ENCODE assay signal across 25 mouse cellular contexts in genomic region chr3:143619125-143619524, GRCm38 (mm10).
"Had no signal": no experiment of that assay in that cellular context is flagged by ENCODE, and none has a peak within 500 bp of the region (broad histone marks: within the 10 kb centered on the region; RNA-seq: fewer than 3 reads in every experiment).

No protein-coding gene starts in this region.

- H3K4me1 ChIP-seq: heart, embryonic 12.5 days; hindbrain, embryonic 10.5 days; hindbrain, embryonic 12.5 days; intestine, embryonic 15.5 days; liver, embryonic 12.5 days had no signal

- H3K9me3 ChIP-seq: heart, embryonic 10.5 days; heart, embryonic 12.5 days; hindbrain, embryonic 10.5 days; hindbrain, embryonic 12.5 days; intestine, embryonic 15.5 days; limb, embryonic 13.5 days; limb, embryonic 15.5 days; liver, embryonic 12.5 days had no signal

- DNase-seq: gastrocnemius, postnatal 14 days; gastrocnemius, postnatal 36 days; heart, adult 18-20 months; heart, postnatal 10 days; heart, postnatal 4 days; kidney, adult 18-20 months; kidney, adult 8-10 months; kidney, postnatal 10 days; kidney, postnatal 25 days; kidney, postnatal 4 days; layer of hippocampus, adult 9-11 months; layer of hippocampus, postnatal 36 days; left cerebral cortex, postnatal 4 days had no signal

- H3K27me3 ChIP-seq: heart, embryonic 12.5 days; hindbrain, embryonic 12.5 days; intestine, embryonic 15.5 days; limb, embryonic 13.5 days; limb, embryonic 15.5 days; liver, embryonic 12.5 days had no signal

- ATAC-seq: hindbrain, embryonic 16.5 days; inflammation-experienced regulatory T-cells, adult 6 months; intestine, embryonic 15.5 days; intestine, postnatal 0 days; liver, embryonic 12.5 days had no signal

- H3K4me3 ChIP-seq: heart, embryonic 10.5 days; heart, embryonic 12.5 days; hindbrain, embryonic 10.5 days; hindbrain, embryonic 12.5 days; intestine, embryonic 15.5 days; limb, embryonic 13.5 days; limb, embryonic 15.5 days; liver, embryonic 12.5 days had no signal

- H3K4me2 ChIP-seq: heart, embryonic 12.5 days; hindbrain, embryonic 12.5 days; hindbrain, embryonic 14.5 days; intestine, embryonic 15.5 days; limb, embryonic 13.5 days; limb, embryonic 15.5 days; liver, embryonic 12.5 days had no signal

- H3K27ac ChIP-seq: heart, embryonic 10.5 days; hindbrain, embryonic 10.5 days; hindbrain, embryonic 12.5 days; hindbrain, embryonic 14.5 days; intestine, embryonic 15.5 days; limb, embryonic 13.5 days; limb, embryonic 15.5 days; liver, embryonic 12.5 days had no signal

- H3K9ac ChIP-seq: heart, embryonic 12.5 days; hindbrain, embryonic 12.5 days; hindbrain, embryonic 14.5 days; intestine, embryonic 15.5 days; limb, embryonic 13.5 days; limb, embryonic 15.5 days; liver, embryonic 12.5 days had no signal

- H3K36me3 ChIP-seq: heart, embryonic 10.5 days; heart, embryonic 12.5 days; hindbrain, embryonic 10.5 days; hindbrain, embryonic 12.5 days; intestine, embryonic 15.5 days; limb, embryonic 13.5 days; limb, embryonic 15.5 days; liver, embryonic 12.5 days had no signal
